Mouse (Mus musculus) v-Abl transformed pro-B cells (cell line): Measurements from ENCODE around the gene Gprin1.

ENCODE experiments used
- in situ Hi-C, 2 experiments: fragments of 400-800 bp; cut with MboI; formaldehyde crosslinking; loops; one replicate each; pipeline ENCODE4 v1.15.1; 2025; ENCODE audit not compliant: unreplicated experiment in 2 of 2

Gprin1 gene

GRCm38 (mm10) chr13:54737488-54738212 lies 12.0 kb downstream of the Gprin1 start:
- in situ Hi-C loops: loop anchor here in 1 of 2 experiments (25.0 kb wide), 1 partner anchor 950 kb away; no protein-coding TSS in a partner anchor

GRCm38 (mm10) chr13:54736931-54737330 lies 12.7 kb downstream of the Gprin1 start:
- in situ Hi-C loops: loop anchor here in 1 of 2 experiments (25.0 kb wide), 1 partner anchor 950 kb away; no protein-coding TSS in a partner anchor

DNA sequence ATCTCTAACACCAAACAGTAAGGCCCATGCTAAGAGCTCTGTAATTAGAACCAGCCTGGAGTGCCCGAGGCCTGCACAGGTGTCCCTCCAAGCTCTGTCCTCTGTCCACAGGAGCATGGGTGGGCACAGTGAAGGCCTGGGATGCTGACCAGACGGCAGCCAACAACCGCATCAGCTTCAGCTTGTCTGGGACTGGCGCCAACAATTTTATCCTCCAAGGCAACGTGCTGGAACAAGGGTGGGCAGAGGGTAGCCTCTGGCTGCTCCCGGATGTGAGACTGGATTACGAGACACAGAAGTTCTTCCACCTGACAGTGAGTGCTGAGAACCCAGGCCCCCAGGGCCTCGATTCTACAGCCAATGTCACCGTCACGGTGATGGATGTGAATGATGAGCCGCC lies 23.5 kb downstream of the Gprin1 start:
- in situ Hi-C loops: loop anchor here in 1 of 2 experiments (25.0 kb wide), 1 partner anchor 939 kb away; no protein-coding TSS in a partner anchor

GRCm38 (mm10) chr13:54723143-54723542 lies 26.5 kb downstream of the Gprin1 start:
- in situ Hi-C loops: no loop called here

DNA sequence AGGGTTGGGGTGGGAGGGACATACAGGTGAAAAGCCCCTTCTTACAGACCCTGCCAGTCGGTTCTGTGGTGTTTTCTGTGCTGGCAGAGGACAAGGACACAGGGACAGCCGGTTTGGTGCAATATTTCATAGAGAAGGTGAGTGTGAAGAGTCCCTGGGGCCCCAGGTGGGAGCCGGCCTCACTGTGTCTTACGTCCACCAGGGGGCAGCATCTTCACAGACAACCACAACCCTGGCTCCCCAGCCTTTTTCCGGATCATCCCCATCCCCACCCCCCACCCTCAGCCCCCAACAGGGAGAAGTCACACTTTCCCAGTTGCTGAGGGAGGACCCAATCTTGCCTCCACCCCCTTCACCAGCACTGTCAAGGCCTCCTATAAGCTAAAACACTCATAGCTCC lies 32.8 kb downstream of the Gprin1 start:
- in situ Hi-C loops: no loop called here

DNA sequence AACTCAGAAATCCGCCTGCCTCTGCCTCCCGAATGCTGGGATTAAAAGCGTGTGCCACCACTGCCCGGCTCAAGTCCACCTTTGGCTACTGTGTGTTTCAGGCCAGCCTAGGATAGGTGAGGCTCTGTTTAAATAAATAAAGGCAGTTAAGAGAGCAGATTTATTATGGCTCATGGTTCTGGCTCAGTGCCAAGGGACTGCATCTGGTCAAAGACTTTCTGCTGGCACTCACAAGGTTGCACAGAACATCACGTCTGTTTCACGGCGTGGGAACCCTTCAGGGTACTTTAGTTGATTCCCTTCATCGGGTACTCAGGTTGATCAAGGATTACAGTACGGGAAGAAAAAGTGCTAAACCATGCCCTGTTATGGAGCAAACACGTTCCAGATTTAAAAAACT lies 34.7 kb downstream of the Gprin1 start:
- in situ Hi-C loops: no loop called here

- in situ Hi-C loops: no loop called here
Measured at GRCm38 (mm10) chr13:54714393-54714792, 35.3 kb downstream of the Gprin1 start.

DNA sequence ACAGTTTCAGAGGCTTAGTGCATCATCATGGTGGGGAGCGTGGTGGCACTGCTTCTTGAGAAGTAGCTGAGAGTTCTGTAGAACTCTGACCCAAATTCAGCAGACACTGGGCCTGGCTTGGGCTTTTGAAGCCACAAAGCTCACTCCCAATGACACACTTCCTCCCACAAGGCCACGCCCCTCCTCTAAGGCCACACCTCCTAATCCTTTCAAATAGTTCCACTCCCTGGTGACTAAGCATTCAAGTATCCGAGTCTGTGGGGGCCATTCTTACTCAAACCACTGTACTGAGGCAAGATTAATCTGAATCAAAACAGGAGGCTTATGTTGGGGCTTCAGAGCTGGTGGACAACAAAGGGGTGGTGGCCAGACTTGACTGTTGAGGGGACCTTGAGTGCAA lies 38.8 kb downstream of the Gprin1 start:
- in situ Hi-C loops: no loop called here

GRCm38 (mm10) chr13:54704890-54705289 lies 44.8 kb downstream of the Gprin1 start:
- in situ Hi-C loops: no loop called here

- in situ Hi-C loops: no loop called here
Measured at GRCm38 (mm10) chr13:54702507-54702906, 47.2 kb downstream of the Gprin1 start.

GRCm38 (mm10) chr13:54701243-54701642 lies 48.4 kb downstream of the Gprin1 start, which contains the start of gene Cdhr2:
Gene Cdhr2 (plus strand): TSS chr13:54701461.
- in situ Hi-C loops: no loop called here

DNA sequence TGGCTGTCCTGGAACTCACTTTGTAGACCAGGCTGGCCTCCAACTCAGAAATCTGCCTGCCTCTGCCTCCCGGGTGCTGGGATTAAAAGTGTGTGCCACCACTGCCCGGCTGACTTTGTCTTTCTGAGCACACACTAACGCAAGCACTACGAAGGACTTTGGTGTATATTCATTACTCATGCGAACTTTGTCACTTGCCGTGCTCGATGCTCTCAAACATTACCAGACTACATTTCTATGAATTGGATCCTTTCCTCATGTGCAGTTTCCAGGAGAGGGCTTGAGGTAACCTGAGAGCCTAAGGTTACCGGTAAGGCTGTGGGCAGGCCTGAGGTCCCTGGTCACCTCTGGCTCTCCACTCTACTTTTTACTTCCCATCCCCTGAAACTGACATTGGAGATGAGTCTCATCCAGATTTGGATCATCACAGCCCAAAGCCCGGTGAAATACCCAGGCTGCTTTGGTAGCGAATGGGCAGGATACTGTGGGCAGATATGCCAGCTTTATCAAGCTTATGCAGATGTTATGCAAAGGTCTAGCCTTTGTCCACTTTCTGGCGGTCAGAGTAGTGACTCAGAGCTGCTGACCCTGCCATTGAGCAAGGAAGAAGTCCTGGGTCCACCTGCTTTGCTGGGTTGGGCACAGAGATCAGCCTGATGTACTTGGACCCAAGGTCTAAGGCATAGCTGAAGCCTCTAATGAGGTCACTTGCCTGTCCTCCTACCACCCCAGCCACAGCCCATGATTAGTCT lies 54.0 kb downstream of the Gprin1 start:
- in situ Hi-C loops: loop anchor here in 1 of 2 experiments (25.0 kb wide), 1 partner anchor 1467 kb away; no protein-coding TSS in a partner anchor

DNA sequence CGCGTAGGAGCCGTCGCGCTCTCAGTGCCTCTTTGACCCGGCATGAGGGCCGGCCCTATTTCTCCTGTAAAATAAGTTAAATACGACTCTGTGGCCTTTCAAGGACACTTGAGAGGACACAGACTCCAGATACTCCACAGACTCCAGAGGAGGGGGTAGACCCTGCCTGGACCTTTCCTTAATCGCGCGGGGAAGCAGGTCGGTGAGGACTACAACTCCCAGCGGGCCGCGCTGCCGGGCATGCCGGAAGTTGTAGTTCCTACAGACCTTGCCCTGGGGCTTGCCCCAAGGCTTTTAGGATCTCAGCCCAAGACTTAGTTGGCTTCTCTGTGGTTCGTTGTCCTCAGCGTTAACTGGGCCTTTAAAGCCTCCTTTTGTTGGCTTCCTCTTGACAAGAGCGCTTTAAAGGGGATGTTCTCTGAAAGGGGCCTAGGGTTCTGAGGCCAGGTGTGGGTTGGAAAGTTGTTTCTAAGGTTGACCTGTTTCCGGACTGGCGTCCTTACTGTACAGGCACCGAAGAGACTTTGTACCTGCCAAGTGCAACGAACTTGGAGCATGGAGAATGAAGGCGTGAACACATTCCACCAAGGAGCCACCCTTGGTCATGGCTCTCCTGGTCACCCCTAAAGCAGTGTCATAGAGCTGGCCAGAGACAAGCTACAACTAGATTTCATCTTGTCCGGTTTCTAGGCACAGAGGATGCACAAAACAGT lies 55.2 kb downstream of the Gprin1 start:
- in situ Hi-C loops: loop anchor here in 1 of 2 experiments (25.0 kb wide), 1 partner anchor 1468 kb away; no protein-coding TSS in a partner anchor

DNA sequence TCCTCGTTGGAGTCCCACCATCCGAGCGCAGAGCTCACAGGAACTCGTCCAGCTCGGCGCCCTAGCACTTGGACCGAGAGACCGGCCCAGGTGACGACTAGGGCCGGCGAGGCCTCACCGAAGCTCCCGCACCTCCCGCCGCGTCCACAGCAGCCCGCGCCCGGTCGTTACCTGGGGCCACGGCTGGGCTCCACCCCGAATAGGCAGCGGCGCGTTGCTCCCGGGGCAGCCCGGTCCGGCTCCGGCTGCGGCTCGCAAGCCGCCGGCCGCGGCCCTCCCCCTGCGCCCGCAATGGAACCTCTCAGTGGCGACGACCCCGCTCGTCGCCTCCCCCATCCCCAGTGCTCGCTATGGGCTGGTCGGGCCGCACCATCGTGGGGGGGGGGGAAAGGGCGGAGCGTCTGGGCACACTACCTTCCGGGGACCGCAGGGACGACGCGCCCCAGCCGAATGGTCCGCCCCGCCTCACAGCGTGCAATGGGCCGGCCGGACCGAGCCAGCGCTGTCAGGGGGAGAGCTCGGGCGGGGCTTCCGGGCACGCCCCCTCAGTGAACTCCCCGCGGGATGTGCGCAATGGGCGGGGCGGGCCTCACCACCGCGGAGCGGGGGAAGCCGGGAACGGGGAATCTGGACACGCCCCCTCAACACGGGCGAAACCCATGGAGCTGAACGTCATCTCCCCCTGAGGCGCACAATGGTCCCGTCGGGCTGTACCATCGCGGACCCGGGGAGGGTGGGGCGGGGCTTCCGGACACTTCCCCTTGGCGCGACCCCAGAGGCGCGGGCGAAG lies 55.9 kb downstream of the Gprin1 start, which contains the start of gene Rnf44:
Gene Rnf44 (minus strand): TSS at position 350 of the 790 bp plus-strand sequence.
- in situ Hi-C loops: loop anchor here in 1 of 2 experiments (25.0 kb wide), 1 partner anchor 1469 kb away; no protein-coding TSS in a partner anchor

DNA sequence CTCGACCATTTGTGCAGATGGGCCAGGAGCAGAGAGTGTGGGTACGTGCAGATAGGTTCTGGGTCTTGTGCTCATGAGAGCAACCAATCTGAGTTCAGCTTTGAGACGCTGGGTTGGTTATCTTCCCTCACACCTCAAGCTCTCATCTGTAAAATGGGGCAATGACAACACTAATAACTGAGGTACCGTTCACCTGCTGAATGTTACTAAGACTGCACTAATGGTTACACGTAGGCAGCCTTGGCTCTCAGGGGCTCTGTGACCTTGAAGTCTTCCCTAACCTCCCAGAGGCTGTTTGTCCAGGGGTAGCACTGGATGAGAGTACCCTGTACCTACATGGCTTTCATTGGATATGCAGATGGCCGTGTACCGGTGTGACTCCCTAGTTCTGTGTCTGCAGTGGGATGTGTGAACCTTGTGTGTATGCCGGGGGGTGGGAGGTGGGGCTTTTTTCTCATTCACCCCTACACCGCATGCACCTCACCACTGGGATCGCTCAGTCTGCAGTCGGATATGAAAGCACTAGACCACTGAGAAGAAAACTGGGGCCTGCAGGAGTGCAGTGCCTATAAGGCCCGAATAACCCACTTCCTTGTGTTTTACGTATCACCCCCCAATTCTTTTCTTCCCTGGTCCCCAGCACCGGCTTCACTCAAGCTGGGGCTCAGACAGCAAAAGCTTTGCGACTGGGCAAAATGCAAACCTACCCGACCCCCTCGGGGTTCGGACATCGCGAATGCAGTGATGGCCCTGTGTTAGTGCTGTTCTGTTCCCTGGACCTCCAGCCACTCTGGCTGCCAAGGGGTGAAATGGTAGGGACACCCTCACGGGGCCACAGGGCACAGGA lies 56.7 kb downstream of the Gprin1 start:
- in situ Hi-C loops: loop anchor here in 1 of 2 experiments (25.0 kb wide), 1 partner anchor 1469 kb away; no protein-coding TSS in a partner anchor

DNA sequence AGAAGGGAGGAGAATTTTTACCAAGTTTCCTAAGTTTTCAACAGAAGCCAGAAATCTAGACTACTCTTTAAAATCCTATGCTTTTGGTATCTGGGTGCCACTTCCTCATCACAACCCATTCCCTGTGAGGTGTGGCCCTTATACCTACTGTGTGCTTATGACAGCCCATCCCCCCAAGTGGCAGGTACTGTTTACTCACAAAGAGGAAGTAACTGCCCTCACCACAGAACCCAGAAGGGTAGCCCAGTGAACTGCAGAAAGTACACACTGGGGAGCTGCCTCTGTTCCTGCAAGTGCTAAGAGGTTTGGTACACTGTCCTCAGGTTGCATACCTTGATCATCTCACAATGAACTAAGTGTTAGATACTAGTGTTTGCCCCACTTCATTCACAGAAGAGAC lies 57.9 kb downstream of the Gprin1 start:
- in situ Hi-C loops: loop anchor here in 1 of 2 experiments (25.0 kb wide), 1 partner anchor 1471 kb away; no protein-coding TSS in a partner anchor

- in situ Hi-C loops: loop anchor here in 1 of 2 experiments (25.0 kb wide), 1 partner anchor 1472 kb away; no protein-coding TSS in a partner anchor
Measured at GRCm38 (mm10) chr13:54690151-54690740, 59.4 kb downstream of the Gprin1 start.
